Mouse (Mus musculus) testis, adult 2 months (tissue): ENCODE results near the gene Exosc9.

Source experiments
- CTCF ChIP-seq: fragments of 200-500 bp; IDR thresholded peaks from 2 replicates; pipeline ENCODE4 v1.5.1; 2012; ENCODE audit warnings: low read depth, mild to moderate bottlenecking, inconsistent platforms, low read length, moderate library complexity; ENCODE audit not compliant: control insufficient read depth, insufficient read depth, insufficient replicate concordance
- POLR2A ChIP-seq: fragments of 200-500 bp; IDR thresholded peaks from 2 replicates; pipeline ENCODE4 v1.6.1; 2012; ENCODE audit warnings: low read depth, mild to moderate bottlenecking, inconsistent platforms, low read length, moderate library complexity; ENCODE audit not compliant: control insufficient read depth

DNA sequence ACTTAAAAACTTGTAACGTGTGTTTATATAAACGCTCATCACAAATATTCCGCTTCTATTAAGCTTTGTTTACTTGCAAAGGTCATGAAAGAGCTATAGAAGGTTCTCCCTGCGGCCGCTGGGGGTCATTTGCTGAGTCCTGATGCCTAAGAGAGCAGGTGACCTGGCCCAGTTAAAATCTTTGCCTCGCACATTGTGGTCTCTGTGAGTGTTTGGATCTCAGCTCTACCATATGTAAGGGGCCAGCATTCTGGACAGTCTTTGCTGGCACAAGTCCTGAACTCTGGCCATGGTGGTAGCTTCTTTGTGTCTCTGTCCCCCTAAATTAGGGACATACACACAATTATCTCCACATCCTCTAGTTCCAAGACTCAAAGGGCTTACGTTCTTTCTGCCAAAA is 19.7 kb upstream of the Exosc9 start:
- TF ChIP-seq CTCF (no peak), POLR2A (no peak)
